Mouse (Mus musculus): ENCODE results near the gene Eif1b. TPM values are rescaled to one million over a fixed set of nuclear protein-coding genes. Genes with fewer than 3 reads are reported as not detected.

The Eif1b gene
- polyA plus RNA-seq, 1 experiment from 2014 or later = 112 TPM

DNA sequence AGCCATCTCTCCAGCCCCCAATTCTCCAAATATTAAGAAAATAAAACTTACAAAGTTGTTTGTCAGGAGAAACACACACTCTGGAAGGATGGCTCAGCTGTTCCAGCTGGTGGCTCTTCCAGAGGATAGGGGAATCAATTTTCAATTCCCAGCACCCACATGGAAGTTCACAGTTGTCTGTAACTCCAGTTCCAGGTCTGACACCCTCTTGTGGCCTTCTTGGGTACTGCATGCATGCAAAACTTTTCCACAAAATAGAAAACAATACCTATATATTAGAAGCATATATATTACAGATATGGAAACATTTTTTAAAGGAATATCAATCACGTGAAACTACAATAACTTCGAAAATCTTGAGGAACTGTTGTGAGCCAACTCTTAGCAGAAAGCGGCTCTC, 19.7 kb downstream of the Eif1b start:
- H3K27me3 ChIP-seq (ENCODE audit: control insufficient read depth, insufficient read depth, low read length) = no peaks in the 10 kb centered on the region
- TF ChIP-seq EP300 (optimal IDR thresholded peaks at IDR 0.05) (no peak), CTCF (IDR thresholded peaks at IDR 0.05; ENCODE audit: low read depth) (peak; percentile 74)
- no peaks in the 10 kb centered on the region for H3K4me1 ChIP-seq (replicated peaks; ENCODE audit: control insufficient read depth, insufficient read depth)
- no peak overlapping the region for H3K4me2 ChIP-seq (replicated peaks; ENCODE audit: low read depth)
- no peak overlapping the region for H3K4me3 ChIP-seq (ENCODE audit: low read depth, low read length)
- DNase-seq (ENCODE audit: low spot score) = no peak
- no peaks in the 10 kb centered on the region for H3K36me3 ChIP-seq (ENCODE audit: control insufficient read depth, insufficient read depth, low read length)
- no peak for ATAC-seq (ENCODE audit: low FRiP score, low TSS enrichment)
- H3K9me3 ChIP-seq (ENCODE audit: control insufficient read depth, low read length) = 0 out of 2 replicates have a peak, but pooled peaks cover 3% of the 10 kb centered on the region
- H3K9ac ChIP-seq (ENCODE audit: low read length) = no peak overlapping the region
- 90% methylated on average over 3 of the region's 3 CpGs for WGBS
- no peak overlapping the region for H3K27ac ChIP-seq (replicated peaks)

DNA sequence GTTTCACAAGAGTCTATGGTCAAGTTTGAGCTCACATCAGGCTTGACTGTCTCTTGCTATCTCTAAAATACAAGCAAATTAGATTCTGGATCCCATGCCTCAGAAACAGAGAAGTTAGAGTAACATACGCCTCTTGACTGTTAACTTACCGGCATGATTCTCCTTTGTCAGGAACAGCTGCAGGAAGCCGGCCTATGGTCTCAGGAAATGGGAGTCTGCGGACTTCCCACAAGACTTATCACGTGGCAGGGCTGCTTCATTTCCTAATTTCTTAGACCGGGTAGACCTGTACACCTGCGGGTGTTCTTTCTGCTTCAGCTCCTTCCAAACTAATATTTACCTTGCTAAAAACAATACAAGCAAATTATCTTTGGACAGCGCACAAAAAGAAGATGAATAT, 24.7 kb downstream of the Eif1b start:
- ATAC-seq (ENCODE audit: low FRiP score, low TSS enrichment) = no peak
- H3K4me2 ChIP-seq (replicated peaks; ENCODE audit: low read depth) = no peak overlapping the region
- no peaks in the 10 kb centered on the region for H3K36me3 ChIP-seq (ENCODE audit: control insufficient read depth, insufficient read depth, low read length)
- H3K27ac ChIP-seq (replicated peaks) = no peak overlapping the region
- 69% methylated on average over 8 of the region's 8 CpGs for WGBS
- DNase-seq (ENCODE audit: low spot score) = no peak
- no peaks in the 10 kb centered on the region for H3K9me3 ChIP-seq (ENCODE audit: control insufficient read depth, low read length)
- TF ChIP-seq EP300 (optimal IDR thresholded peaks at IDR 0.05) (no peak), CTCF (IDR thresholded peaks at IDR 0.05; ENCODE audit: low read depth) (no peak)
- no peak overlapping the region for H3K9ac ChIP-seq (ENCODE audit: low read length)
- H3K4me3 ChIP-seq (ENCODE audit: low read depth, low read length) = no peak overlapping the region
- no peaks in the 10 kb centered on the region for H3K27me3 ChIP-seq (ENCODE audit: control insufficient read depth, insufficient read depth, low read length)
- H3K4me1 ChIP-seq (replicated peaks; ENCODE audit: control insufficient read depth, insufficient read depth) = no peaks in the 10 kb centered on the region

DNA sequence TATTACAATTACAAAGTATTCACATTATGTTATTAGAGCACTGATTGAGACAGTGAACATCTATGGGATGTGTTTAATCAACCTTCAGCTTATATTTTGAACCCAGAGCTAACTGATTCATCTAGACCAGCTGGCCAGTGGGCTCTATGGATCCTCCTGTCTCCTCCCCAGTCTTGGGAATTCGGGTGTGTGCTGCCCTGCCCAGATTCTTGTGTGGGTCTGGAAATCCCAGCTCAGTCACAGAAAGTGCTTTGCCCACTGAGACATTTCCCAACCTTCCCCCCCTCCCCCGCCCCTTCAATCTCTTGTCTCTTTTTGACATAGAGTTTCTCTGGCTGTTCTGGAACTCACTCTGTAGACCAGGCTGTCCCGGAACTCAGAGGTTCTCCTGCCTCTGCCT, 26.9 kb downstream of the Eif1b start:
- no peak for TF ChIP-seq CTCF (IDR thresholded peaks at IDR 0.05; ENCODE audit: low read depth)
- 57% methylated on average over 3 of the region's 3 CpGs for WGBS
- Histone ChIP-seq H3K9ac (ENCODE audit: low read length) (no peak overlapping the region), H3K4me2 (replicated peaks; ENCODE audit: low read depth) (no peak overlapping the region), H3K36me3 (ENCODE audit: control insufficient read depth, insufficient read depth, low read length) (no peaks in the 10 kb centered on the region), H3K27me3 (ENCODE audit: control insufficient read depth, insufficient read depth, low read length) (no peaks in the 10 kb centered on the region), H3K4me3 (ENCODE audit: low read depth, low read length) (no peak overlapping the region), H3K27ac (replicated peaks) (no peak overlapping the region), H3K9me3 (ENCODE audit: control insufficient read depth, low read length) (no peaks in the 10 kb centered on the region), H3K4me1 (replicated peaks; ENCODE audit: control insufficient read depth, insufficient read depth) (no peaks in the 10 kb centered on the region)
- no peak for ATAC-seq (ENCODE audit: low FRiP score, low TSS enrichment)
- no peak for DNase-seq (ENCODE audit: low spot score)

DNA sequence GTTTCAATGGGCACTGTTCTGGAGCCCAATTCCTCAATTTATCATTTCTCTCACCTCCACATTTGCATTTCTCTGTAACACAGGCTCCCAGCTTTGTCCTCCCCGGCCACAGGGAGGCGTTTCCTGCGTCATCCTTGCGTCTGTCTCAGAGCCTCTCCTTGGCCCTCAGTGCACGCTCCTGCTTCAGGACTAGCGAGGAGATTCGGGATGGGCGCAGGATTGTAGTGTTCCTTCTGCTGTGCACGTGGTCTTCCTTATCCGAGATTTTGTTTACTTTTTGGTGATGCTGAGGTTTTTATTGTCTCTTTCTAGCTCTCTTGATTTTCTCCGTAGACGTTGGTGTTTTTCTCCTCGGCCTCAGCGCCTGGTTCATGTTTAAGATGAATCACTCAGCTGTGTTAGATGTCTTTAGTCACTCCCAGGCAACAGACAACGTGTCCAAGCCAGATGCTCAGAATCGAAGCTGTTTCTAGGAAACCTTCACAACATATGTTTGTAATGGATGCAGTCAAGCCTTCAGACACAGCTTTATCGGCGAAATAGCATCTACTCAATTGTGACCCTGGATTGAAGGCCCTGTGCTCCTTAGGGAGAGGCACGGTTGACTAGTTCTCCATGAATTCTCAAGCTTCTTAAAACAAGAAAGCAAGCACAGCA, 27.6 kb downstream of the Eif1b start:
- Histone ChIP-seq H3K9ac (ENCODE audit: low read length) (no peak overlapping the region), H3K27ac (replicated peaks) (no peak overlapping the region), H3K4me2 (replicated peaks; ENCODE audit: low read depth) (no peak overlapping the region), H3K9me3 (ENCODE audit: control insufficient read depth, low read length) (no peaks in the 10 kb centered on the region), H3K4me1 (replicated peaks; ENCODE audit: control insufficient read depth, insufficient read depth) (no peaks in the 10 kb centered on the region), H3K36me3 (ENCODE audit: control insufficient read depth, insufficient read depth, low read length) (no peaks in the 10 kb centered on the region), H3K4me3 (ENCODE audit: low read depth, low read length) (no peak overlapping the region), H3K27me3 (ENCODE audit: control insufficient read depth, insufficient read depth, low read length) (no peaks in the 10 kb centered on the region)
- WGBS = 37% methylated on average over 19 of the region's 19 CpGs
- DNase-seq (ENCODE audit: low spot score) = no peak
- ATAC-seq (ENCODE audit: low FRiP score, low TSS enrichment) = no peak
- TF ChIP-seq CTCF (IDR thresholded peaks at IDR 0.05; ENCODE audit: low read depth) = peak; percentile 48
- TF ChIP-seq EP300 (optimal IDR thresholded peaks at IDR 0.05) = no peak

DNA sequence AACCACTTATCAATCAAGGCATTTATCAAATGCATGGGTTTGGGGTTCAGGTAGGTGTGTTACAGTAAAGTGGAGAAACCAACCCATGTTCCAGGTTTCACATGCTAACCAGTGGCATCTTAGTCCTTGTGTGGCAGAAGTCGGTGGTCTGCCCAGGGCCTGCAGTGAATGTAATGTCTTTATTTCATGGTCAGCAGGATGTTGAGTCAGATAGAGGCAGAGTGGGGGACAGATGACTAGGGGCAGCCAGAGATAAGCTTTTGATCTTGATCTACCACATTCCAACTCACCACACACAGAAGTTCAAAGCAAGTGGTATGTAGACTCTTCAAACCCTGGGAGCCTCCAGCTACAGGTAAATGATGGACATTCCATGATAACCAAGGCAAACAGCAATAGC, 29.1 kb downstream of the Eif1b start:
- Histone ChIP-seq H3K27ac (replicated peaks) (no peak overlapping the region), H3K36me3 (ENCODE audit: control insufficient read depth, insufficient read depth, low read length) (no peaks in the 10 kb centered on the region), H3K4me1 (replicated peaks; ENCODE audit: control insufficient read depth, insufficient read depth) (no peaks in the 10 kb centered on the region), H3K9me3 (ENCODE audit: control insufficient read depth, low read length) (no peaks in the 10 kb centered on the region), H3K27me3 (ENCODE audit: control insufficient read depth, insufficient read depth, low read length) (no peaks in the 10 kb centered on the region), H3K9ac (ENCODE audit: low read length) (no peak overlapping the region), H3K4me2 (replicated peaks; ENCODE audit: low read depth) (no peak overlapping the region), H3K4me3 (ENCODE audit: low read depth, low read length) (no peak overlapping the region)
- WGBS = 68% methylated on average over 1 of the region's 1 CpGs
- ATAC-seq (ENCODE audit: low FRiP score, low TSS enrichment) (no peak), DNase-seq (ENCODE audit: low spot score) (no peak)
- no peak for TF ChIP-seq CTCF (IDR thresholded peaks at IDR 0.05; ENCODE audit: low read depth)
- TF ChIP-seq EP300 (optimal IDR thresholded peaks at IDR 0.05) = no peak

DNA sequence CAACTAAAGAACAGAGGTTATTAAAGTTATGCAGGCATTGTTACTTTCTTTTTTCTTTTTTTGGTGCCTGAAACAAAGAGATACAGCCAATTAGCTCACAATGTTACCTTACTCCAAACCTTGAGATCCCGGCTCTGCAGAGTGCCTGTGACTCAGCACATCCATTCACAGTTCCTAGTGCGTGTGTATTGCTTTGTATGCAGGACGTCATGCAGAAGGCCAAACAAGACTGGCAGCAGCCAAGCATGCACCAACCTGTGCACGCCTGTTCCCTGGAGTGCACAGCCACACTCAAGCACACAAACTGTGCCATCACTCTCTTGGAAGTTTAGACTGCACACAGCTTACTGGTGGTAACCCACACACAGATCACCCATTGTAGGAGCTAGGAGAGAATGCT, 35.2 kb downstream of the Eif1b start:
- ATAC-seq (ENCODE audit: low FRiP score, low TSS enrichment) = no peak; the same call in 1 of the 2 replicates

More for the DNA sequence above, 35.2 kb downstream of the Eif1b start:
- 67% methylated on average over 4 of the region's 4 CpGs for WGBS
- H3K4me3 ChIP-seq (ENCODE audit: low read depth, low read length) = no peak overlapping the region
- TF ChIP-seq CTCF (IDR thresholded peaks at IDR 0.05; ENCODE audit: low read depth) = no peak
- no peak for TF ChIP-seq EP300 (optimal IDR thresholded peaks at IDR 0.05)
- DNase-seq (ENCODE audit: low spot score) = no peak
- no peak overlapping the region for H3K4me2 ChIP-seq (replicated peaks; ENCODE audit: low read depth)
- no peak overlapping the region for H3K9ac ChIP-seq (ENCODE audit: low read length)
- H3K27me3 ChIP-seq (ENCODE audit: control insufficient read depth, insufficient read depth, low read length) = no peaks in the 10 kb centered on the region
- no peaks in the 10 kb centered on the region for H3K4me1 ChIP-seq (replicated peaks; ENCODE audit: control insufficient read depth, insufficient read depth)
- no peaks in the 10 kb centered on the region for H3K36me3 ChIP-seq (ENCODE audit: control insufficient read depth, insufficient read depth, low read length)
- H3K27ac ChIP-seq (replicated peaks) = peak overlapping the region; percentile 24
- no peaks in the 10 kb centered on the region for H3K9me3 ChIP-seq (ENCODE audit: control insufficient read depth, low read length)

Measured in stomach, postnatal 0 days (tissue).